Mouse (Mus musculus) T-helper 1 cell (primary cell): Measurements from ENCODE around the gene Exoc6.

Experiments
- in situ Hi-C: fragments of 300-600 bp; cut with MboI, MseI; formaldehyde crosslinking; loops from one replicate; pipeline ENCODE4 v1.15.1; 2025; ENCODE audit warnings: high pct_unique_total_duplicates

The Exoc6 gene

DNA sequence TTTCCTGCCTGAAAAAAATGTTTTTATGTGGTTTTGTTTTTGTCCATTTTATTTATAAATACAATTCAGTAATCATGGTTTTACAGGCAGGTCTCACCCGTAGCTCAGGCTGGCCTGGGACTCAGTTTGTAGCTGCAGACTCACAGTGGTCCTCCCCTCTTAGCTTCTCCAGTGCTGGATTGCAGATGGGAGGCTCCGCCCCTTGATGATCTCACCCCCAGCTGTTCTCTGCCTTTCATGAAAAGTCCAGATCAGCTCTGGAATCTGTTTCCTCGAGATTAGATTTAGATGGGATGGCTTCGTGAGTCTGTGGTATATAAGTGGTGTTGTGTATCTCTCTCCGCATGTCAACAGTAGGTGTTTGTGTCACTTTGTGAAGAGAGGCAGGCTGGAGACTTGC, 24.6 kb downstream of the Exoc6 start:
- in situ Hi-C loops = no loop called here

DNA sequence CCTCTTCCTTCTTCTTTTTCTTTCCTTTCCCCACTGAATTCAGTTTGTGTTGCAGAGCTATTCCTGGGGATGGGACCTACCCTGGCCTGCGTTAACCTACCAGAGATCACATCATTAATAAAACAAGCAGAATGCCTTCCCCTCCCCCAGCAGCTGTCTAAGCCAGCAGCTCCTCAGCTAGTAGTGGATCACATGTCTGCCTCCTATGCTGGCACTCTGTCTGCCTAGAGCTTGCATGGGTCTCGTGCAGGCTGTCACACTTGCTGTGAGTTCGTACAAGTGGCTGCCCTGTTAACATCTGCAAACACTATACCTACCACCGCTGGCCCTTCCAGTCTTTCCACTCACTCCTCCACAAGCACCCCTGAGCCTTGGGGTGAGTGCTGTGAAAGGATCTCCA, 29.4 kb downstream of the Exoc6 start:
- in situ Hi-C loops = no loop called here

DNA sequence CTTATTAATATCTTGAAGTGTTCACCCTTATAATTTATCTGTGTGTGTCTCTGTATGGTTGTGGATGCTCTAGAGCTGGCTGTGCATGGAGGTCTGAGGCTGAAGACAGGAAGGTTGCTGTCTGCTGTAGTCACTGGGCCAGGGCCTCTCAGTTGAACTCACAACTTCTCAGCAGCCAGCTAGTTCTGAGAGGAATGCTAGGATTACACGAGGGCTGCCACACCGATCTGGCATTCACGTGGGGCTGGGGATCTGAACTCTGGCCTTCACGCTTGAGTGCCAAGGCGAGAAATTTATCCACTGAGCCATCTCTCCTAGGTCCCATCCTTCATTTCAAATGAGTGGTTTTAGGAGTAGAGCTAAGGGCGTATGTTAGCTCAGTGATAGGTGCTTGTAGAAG, 30.2 kb downstream of the Exoc6 start:
- in situ Hi-C loops = no loop called here

DNA sequence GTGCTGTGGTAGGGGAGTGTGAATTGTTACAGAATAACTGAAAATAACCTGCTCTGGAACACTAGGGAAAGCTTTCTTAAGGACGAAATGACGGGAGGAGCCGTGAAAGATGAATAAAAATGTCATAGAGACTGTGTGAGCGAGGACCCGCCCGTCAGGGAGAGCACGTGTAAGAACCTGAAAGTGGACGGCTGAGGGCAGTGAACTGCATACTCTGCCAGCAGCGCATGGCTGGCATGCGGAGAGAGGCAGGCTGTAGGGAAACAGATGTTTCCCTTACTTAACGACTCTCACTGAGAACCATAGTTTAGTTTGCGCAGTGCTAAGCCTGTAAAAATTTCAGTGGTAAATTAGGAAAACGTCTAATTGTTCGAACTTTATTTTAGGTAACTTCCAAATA, 35.0 kb downstream of the Exoc6 start:
- in situ Hi-C loops = no loop called here

DNA sequence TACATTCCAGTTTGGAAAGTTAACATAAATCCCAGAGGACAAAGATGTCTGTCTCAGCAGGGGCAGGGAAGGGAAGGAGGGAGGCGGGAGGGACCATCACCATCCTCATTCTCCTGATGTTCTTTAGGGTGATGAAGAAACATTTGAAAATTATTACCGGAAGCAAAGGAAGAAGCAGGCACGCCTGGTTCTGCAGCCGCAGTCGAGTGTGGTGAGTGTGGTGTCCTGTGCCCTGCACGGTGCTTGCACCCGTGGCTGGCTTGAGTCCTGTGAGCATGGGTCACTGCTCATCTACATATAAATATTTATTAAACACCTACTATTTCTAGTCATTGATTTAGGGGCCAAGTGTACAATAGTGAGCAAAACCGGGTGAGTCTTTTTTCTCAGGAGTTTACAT, 35.5 kb downstream of the Exoc6 start:
- in situ Hi-C loops = no loop called here

DNA sequence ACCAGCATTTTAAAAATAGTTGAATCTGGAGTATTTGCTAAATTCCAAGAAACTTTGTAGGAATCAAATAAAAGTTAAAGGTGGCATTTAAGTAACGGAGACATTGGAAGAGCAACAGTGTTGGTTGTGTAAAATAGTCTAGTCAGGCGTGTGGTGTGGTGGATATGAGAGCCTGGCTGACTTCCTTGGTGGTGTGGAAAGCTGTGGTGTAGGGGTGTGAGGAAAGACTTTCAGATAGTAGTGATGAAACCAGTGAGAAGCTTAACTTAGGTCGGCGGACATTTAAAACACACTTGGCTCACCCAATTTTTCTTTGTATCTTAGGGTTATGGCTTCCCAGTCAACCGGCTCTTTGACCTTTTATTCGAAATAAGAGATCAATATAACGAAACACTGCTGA, 40.3 kb downstream of the Exoc6 start:
- in situ Hi-C loops = no loop called here

DNA sequence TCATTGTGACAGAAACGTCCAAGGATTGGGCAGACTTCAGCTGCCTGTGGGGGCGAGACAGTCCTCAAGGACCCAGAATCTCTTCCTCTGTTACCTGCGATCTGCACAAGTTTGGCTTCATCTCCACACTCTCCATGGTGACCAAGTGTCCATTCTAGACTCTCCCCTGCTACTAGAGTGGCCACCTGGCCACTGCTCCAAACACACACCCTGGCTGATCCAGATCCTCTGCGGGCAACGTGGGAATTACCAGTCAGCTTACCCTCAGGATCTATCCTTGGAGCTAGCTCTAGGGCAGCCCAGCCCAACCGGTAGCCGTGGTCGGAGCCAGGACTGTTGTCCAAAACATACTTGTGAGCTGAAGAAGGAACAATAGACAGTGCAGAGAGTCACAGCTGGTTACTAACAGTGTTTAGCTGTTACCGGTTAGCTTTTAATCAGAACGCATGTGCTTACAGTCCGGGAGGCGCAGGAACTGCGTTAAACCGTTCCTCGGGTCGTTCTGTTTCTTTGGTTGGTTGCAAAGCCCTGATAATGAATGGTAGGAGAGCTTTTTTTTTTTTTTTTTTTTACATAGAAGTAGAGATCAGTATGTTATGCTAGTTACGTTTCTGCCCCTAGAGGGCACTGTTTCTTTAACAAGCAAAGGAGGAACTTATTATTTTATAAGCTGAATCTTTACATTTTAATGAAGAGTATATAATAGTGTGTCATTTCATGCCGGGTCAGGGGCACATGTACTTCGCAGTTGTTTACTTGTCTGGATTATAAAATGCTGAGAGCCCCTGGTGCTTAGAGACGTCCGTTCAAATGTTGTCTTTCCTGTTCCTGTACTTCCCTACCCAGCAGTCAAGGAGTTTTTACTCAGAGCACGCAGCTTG, 52.0 kb downstream of the Exoc6 start:
- in situ Hi-C loops = no loop called here

DNA sequence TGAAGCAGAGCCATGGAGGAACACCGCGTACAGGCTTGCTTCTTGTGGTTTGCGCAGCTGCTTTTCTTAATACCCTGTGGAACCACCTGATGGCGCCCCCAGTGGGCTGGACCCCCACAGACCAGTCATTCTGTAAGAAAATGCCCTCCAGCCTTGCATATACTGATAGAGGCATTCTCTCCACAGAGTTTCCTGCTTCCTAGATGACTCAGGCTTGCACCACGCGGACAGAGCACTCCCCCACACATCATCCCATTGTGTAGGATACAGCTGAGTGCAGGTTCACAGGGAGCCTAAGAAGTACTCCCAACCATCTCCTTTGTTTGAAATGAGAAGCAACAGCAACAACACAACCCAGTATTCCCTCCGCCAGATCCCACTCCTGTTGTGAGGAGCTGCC, 59.8 kb downstream of the Exoc6 start:
- in situ Hi-C loops = no loop called here

DNA sequence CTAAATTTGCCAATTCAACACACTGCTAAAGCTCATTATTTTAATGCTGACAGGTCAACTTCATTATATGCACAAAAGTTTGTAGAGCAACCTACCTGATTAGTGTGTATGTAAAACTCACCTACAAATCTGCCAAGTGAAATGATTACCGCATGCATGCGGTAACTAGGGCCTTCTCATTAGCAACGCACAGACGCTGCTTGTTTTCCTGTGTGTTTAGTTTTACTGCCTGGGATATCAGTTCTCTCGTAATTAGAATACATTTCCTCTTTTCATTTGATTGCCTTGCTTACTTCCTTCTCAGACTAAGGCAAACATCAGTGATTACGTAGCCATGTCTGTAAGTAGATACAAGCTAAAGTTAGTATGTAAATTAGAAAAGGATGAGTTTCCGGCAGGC, 62.7 kb downstream of the Exoc6 start:
- in situ Hi-C loops = no loop called here

DNA sequence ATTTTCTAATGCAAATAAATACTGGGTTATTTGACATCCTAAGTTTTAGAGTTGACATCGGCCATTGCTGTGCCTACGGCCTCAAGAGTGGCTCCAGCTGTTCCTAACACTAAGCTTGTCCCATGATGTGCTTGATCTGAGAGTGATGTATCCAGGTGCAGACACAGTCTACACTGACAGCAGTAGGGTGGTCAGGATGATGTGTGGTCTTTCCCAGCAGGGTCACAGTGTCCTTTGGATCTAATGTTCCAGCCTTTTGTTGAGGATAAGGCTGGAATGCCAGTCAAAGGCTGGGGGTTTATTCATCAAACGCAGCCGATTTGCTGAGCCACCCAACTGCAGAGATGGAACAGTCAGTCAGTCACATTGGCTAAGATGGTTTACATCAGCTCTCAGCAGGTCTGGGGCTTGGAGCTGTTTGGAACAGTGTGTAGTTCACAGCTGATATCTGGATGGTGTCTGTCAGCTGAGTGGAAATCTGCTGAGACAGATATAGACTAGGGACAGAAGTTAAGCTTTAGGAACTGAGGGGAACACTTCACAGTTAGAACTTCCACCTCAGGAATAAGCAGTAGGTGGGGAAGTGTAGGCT, 64.9 kb downstream of the Exoc6 start:
- in situ Hi-C loops = no loop called here

DNA sequence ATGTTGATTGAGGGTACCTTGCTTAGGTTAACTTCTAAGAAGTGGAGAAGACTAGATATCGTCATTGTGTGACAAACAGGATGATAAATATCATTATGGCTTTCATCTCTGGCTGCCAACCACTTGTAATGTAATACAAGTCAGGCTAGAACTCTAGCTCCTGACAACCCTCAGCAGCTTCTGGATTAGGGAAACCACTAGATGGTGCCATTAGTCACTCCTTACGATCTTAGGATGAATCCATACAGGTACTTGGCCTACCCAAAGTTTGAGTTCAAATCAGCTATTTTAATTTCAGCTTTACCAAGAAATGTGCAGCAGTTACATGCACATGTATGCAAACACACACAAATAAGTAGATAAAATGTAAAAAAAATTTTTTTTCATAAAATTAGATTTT, 97.8 kb downstream of the Exoc6 start:
- in situ Hi-C loops = no loop called here

DNA sequence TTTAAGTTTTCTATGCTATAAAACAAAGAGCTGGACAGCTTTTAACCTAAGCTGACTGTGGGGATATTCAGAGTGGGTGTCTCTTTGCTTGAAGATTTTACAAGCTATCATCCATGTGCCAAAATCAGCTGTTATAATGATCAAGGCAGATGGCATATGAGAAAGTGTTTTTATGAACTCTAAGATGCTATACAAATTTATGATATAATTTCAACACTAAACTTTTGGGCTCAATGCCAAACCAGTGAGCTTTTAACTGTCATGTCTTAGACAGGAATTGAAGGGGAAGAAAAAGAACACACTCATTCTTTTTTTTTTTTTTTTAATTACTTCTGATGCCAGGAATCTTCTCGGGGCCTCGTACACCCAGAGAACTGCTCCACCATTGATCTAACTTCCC, 100.3 kb downstream of the Exoc6 start:
- in situ Hi-C loops = no loop called here

DNA sequence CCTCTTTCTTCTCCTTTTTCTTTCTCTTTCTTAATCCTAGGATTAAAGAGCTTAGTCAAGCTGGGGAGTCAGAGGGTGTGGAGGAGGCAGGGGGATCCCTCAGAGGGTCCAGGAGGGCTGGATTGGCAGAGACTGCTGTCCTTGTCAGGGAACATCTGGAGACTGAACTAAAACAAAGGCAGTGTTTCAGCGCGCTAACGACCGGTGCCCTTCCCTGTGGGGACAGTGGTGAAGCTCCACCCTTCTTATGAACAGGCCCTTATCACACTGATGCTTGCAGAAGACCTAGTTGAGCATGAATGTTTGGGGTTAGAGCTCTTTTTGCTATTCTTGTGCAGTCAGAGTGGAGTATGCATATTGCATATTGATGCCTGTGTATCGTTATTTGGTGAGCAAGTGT, 103.8 kb downstream of the Exoc6 start:
- in situ Hi-C loops = no loop called here

DNA sequence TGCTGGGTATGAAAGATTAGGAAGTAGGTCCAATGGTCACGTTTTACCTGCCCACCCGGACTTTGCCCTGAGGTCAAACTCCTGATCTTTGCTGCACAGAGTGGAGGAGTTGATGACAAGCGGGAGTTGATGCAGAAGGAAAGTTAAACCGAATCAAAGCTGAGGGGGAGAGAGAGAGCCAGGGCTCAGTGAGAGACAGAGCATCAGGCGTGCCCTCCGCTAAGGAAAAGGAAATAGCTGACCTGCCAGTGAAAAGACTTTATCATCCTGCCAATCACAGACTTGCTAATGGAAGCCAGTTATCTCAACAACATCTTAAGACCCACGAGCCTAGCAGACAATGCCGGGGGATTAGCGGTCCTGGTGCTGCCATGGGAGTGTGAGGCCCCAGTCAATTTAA, 106.2 kb downstream of the Exoc6 start:
- in situ Hi-C loops = no loop called here

DNA sequence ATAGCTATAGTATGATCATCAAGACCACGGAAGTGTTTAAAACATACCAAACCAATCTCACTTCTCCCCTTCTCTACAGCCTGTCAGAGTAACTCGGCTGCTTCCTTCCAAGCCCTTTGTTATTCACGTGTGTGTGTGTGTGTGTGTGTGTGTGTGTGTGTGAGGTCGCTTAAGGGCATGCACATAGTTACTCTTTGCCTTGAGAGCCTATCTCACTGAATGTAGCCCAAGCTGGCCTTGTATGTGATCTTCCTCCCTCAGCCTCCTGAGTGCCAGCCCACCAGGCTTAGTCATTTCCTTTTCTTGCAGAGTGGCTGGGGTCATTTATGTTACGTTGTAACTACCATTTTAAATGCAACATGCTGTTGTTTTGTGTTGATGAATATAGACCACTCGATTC, 115.0 kb downstream of the Exoc6 start:
- in situ Hi-C loops = no loop called here

DNA sequence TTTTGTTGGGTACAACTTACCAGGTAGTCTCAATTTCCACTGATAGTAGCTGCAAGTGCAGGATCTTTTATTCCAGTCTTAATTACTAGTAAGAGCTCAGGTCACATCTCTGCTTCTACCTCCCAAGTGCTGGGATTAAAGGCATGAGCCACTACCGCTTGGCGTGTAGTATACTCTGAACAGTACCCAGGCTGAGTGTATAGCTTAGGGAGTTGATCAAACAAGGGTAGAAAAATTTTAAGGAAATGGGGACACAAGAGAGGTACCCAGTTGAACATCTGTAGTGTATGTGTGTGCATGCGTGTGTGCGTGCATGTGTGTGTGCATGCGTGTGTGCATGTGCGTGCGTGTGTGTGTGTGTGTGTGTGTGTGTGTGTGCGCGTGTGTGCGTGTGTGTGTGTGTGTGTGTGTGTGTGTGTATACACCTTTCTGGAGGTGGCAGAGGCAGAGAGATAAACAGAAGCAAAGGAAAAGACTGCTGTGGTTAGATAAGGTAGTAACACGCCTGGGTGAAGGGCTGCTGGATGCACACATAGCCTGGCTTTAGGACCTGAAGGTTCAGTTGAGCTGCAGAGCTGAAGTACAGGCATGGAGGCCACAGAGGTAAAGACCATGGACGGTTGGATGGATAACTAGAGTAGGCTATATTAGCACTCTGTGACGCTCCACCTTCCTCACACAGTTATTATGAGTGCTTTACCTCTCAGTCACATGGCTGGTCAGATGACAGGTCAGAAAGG, 117.8 kb downstream of the Exoc6 start:
- in situ Hi-C loops = no loop called here

DNA sequence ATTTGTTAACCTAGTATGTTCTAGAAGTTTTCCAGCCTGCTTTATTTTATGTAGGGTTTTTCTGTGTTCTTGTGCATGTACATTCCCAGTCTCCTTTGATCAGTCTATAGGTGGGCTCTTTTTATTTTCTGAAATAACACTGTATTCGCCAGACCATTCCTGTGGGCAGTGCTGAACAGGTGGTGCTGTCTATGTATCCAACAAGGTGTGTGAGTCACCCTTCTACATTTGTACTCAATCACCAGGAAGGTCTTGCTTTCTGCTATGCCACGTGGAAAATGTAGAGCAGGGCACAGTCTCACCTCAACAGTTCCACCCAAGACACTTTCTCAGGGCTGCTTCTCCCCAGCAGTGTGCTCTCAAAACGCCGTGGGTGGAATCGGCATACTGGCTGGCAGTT, 118.4 kb downstream of the Exoc6 start:
- in situ Hi-C loops = no loop called here

DNA sequence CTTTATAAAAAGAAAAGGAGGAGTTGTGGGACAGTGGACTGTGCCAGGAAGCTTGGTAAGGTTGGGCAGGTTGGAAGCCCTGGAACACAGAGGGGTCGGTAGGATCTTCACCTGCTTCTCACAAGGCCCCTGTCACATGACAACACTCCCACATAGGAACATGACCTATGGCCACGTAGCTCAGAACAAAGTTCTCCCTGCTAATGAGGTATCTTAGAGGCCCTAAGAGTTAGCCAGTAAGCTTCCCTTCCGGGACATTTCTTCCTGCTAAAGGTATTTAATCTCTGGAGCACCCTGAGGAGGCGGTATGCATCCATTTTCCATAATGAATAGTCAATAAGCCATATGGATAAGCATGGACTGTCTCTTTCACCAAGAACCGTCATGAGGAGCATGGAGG, 119.3 kb downstream of the Exoc6 start:
- in situ Hi-C loops = no loop called here

DNA sequence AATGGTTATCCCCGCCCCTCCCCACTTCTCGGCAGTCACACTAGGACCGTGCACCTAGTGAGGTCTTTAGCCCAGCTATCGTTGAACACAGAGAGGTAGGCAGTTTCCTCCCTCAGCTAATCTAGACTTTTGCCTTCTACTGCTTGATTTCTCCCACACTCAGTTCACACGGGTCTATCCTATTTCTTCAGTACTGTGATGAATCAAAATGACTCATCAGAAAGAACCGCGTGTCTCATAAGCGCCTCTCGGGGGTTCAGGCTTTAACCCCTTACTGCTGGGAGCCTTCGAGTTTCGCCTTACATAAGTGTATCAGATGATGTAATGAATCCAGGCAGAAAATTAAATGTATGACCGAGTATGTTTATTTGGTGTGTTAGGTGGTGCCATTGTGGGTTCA, 123.2 kb downstream of the Exoc6 start:
- in situ Hi-C loops = no loop called here

DNA sequence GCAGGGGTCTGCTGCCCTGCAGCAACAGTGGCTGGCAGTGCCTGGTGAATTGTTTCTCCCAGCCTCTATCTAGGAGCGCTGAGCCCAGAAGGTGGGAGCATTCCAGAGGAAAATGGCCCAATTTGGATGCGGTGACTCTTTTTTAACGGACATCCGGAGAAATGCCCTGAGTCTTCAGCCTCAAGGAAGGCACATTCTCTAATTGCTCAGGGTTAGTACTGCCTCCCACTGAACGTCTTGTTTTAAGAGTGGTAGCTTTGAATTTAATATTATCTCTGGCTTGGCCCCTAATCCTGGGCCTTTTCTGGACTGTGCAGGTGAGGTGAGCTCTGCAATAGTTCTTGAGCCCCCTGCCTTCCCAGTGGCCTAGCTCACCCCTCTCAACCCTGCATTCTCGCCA, 135.1 kb downstream of the Exoc6 start, which contains the start of gene Cyp26c1:
Cyp26c1 (plus strand) TSS at position 301 of the 400 bp plus-strand sequence.
- in situ Hi-C loops = no loop called here

DNA sequence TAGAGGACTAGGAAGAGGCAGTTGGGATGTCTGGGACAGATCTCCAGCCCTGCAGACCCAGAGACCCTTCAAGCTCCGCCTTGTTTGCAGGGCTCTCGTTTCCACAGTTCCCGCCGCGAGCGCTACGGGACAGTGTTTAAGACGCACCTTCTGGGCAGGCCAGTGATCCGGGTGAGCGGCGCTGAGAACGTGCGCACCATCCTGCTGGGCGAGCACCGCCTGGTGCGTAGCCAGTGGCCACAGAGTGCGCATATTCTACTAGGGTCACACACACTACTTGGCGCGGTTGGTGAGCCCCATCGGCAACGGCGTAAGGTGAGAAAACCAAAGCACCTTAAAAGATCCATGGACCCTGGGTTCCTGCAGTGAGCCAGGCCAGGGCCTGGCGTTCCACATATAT, 136.1 kb downstream of the Exoc6 start:
- in situ Hi-C loops = no loop called here

DNA sequence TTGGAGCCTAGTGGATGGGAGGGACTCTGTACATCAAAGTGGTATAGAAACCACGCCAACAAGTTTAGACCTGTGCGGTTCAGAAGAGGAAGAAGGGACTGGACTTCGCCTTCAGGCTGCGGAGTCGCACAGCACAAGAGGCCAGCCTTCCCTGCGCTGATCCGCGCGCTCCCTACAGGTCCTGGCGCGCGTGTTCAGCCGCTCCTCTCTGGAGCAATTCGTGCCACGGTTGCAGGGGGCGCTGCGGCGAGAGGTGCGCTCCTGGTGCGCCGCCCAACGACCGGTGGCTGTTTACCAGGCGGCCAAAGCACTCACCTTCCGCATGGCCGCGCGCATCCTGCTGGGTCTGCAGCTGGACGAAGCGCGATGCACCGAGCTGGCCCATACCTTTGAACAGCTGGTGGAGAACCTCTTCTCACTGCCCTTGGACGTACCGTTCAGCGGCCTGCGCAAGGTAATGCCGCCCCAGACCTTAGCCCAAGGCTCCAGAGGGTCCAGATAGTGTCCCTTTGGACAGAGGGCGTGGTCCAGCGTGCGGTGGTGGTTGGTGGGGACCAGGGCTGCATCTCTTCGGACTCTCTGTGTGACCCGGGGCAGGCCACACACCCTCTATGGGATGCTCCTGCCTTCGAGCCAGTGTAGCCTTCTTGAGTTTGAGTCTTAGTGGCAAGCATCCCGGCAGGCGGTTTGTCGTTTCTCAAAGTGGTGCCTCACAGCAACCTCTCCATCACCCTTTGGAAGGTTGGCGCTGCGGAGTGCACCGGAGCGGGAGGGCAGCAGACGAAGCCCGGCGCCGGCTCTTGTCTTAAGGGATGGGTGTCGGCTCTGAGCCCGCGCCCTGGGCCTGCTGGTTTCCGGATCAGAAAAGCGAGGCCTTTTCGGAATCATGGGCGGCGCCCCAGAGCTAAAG, 137.0 kb downstream of the Exoc6 start:
- in situ Hi-C loops = no loop called here
